Mouse (Mus musculus): Measurements from ENCODE around the gene Tekt5. TPM values are rescaled to one million over a fixed set of nuclear protein-coding genes. Genes with fewer than 3 reads are reported as not detected.

Gene Tekt5
- total RNA-seq, 2 experiments from 2014 or later: 6.3 to 9.6 TPM

GRCm38 (mm10) chr16:10384060-10384497 is 11.2 kb downstream of the Tekt5 start:
- no peak for DNase-seq (ENCODE audit: low spot score in 2 of 2)

GRCm38 (mm10) chr16:10379531-10379930 is 15.8 kb downstream of the Tekt5 start:
- DNase-seq (ENCODE audit: low spot score in 2 of 2): peak in 1 of 2 experiments; percentile 54

GRCm38 (mm10) chr16:10377286-10377685 is 18.0 kb downstream of the Tekt5 start:
- DNase-seq (ENCODE audit: low spot score in 2 of 2): no peak

- peak in 1 of 2 experiments; percentile 42 for DNase-seq (ENCODE audit: low spot score in 2 of 2)
Measured at GRCm38 (mm10) chr16:10374254-10375011, 20.9 kb downstream of the Tekt5 start.

GRCm38 (mm10) chr16:10372372-10372771 is 22.9 kb downstream of the Tekt5 start:
- no peak for DNase-seq (ENCODE audit: low spot score in 2 of 2)

GRCm38 (mm10) chr16:10369996-10370395 is 25.3 kb downstream of the Tekt5 start:
- no peak for DNase-seq (ENCODE audit: low spot score in 2 of 2)

DNA sequence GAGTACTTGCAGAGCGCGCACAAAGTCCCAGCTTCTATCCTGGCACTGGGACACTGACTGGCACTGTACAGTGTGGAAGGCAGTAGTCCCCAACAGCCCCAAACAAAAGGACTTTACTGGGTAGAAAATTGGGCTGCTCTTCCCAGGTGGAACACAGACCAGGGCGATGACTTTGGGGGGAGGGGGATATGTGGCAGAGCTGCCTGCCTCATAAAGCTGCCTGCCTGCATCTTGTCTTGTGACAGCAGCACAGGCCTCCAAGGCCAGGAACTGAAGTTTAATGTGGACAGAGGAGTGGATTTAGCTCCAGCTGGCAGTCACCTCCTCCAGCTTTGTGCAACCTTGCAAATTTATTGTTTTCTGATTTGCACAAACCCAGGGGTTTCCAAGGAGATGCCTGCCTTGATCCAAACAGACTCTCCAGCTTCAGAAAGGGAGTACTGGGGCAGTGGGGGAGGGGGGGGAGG is 25.8 kb downstream of the Tekt5 start:
- peak; percentile 11 to 47 for DNase-seq (ENCODE audit: low spot score in 2 of 2)

GRCm38 (mm10) chr16:10366240-10367217 is 28.8 kb downstream of the Tekt5 start:
- peak; percentile 25 to 39 for DNase-seq (ENCODE audit: low spot score in 2 of 2)

- no peak for DNase-seq (ENCODE audit: low spot score in 2 of 2)
Measured at GRCm38 (mm10) chr16:10365796-10366195, 29.5 kb downstream of the Tekt5 start.

- no peak for DNase-seq (ENCODE audit: low spot score in 2 of 2)
Measured at GRCm38 (mm10) chr16:10363061-10363460, 32.2 kb downstream of the Tekt5 start.

DNA sequence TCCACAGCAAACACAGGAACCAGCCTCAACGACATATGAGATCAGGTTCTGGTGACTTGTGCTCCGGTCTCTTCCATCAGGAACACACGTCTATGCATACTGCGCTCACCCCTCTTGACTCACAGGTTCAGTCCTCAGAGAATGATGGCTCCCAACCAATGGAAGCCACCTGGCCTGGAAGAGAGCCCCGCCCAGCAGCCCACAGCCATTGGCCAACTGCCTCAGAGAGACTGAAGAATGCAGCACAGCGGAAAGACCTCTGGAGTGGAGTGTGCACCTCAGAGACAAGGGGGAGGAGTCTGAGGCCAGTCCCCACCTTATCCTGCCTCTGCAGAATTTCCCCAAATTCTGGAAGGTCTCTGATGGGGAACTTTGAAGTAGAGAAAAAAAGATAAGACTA is 36.0 kb downstream of the Tekt5 start:
- no peak for DNase-seq (ENCODE audit: low spot score in 2 of 2)

DNA sequence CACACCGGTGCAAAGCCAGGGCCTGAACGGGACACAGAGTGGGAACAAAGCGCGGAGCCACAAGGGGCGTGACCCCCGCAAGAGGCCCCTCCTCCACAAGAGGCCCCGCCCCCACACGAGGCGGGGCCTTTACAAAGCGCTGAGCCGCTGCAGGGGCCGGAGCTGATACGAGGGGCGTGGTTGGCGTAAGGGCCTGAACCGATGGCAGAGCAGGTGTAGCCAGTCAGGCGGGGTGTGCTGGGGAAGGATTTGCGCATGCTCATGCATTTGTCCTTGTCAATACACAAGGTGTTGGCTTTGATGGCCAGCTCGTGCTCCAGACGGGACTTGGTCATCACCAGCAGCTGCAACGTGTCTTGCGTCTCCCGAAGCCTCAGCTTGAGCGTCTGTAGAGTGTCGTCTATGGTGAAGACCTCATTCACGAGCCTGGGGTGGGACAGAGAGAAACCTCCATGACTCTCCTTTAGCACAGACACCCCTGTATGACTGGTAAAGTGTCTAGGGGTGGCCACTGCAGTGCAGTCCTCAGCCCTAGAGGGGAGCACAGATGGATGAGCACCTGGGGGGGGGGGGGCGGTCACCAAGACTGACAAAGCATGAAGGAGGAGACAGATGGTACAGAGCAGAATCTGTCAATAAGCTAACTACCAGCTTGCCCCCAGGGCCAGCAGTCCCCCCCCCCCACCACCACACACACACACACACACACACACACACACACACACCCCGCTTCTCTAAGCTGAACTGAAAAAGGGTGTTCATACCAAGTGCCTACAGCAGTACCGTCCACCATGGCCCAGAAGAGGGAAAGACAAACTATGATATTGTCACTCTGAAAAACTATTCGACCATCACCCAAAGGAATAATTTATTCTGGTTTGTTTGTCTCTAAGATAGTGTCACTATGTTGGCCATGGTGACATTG is 37.0 kb downstream of the Tekt5 start:
- no peak for DNase-seq (ENCODE audit: low spot score in 2 of 2)

DNA sequence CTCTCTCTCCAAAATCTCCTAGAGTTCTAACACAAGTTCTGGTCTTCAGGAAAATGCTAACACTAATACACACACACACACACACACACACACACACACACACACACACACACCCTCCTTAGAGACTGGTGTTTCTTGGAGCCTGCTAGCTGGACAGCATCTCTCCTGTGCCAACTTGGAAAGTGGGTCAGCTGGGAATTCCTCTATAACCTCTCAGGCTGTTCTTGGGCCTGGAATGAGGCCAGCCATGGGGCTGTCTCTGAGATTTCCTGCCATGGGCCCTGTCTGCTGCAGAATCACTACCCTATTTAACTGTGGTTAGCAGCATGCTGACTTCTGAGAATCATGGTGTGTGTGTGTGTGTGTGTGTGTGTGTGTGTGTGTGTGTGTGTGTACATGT is 40.3 kb downstream of the Tekt5 start:
- no peak for DNase-seq (ENCODE audit: low spot score in 2 of 2)

GRCm38 (mm10) chr16:10351050-10351636 is 44.1 kb downstream of the Tekt5 start:
- DNase-seq (ENCODE audit: low spot score in 2 of 2): no peak

GRCm38 (mm10) chr16:10349876-10350275 is 45.4 kb downstream of the Tekt5 start:
- no peak for DNase-seq (ENCODE audit: low spot score in 2 of 2)

DNA sequence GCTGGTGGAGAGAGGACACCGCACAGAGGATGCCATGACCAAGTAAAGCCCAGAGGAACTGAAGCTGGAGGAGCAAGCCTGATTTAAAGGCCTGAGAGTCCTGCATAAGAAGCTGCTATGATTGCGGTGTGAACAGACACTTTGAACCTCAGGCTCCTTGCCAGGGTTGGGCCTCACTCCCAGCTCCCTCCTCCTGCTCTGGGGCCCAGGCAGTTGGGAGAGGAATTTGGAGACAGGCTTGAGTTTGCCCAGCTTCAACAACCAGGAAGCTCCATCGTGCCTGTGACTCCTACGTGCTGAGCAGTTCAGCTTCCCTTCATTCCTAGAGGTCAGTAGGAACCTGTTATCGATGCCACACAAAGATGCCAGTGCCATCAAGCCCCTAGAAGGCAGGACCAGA is 45.9 kb downstream of the Tekt5 start:
- no peak for DNase-seq (ENCODE audit: low spot score in 2 of 2)

- no peak for DNase-seq (ENCODE audit: low spot score in 2 of 2)
Measured at GRCm38 (mm10) chr16:10347551-10347950, 47.7 kb downstream of the Tekt5 start.

GRCm38 (mm10) chr16:10341110-10341509 is 54.2 kb downstream of the Tekt5 start:
- DNase-seq (ENCODE audit: low spot score in 2 of 2): no peak

GRCm38 (mm10) chr16:10339930-10340329 is 55.4 kb downstream of the Tekt5 start:
- no peak for DNase-seq (ENCODE audit: low spot score in 2 of 2)

DNA sequence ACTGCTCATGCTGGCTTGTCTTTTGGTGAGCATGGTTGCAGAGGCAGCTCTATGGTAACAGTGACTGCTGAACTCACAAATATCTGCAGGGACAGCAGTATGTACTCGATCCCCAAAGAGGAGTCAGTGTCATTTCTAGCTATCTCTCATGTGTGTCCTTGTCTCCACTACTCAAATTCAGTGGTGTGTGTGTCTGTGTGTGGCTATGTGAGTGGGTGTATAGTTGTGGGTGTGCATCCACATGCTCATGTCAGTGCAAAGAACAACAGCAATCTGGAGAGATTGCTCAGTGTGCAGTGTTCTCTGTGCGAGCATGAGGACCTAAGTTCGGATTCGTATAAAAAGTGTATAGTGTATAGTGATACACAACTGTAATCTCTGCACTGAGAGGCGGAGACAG is 56.7 kb downstream of the Tekt5 start:
- peak; percentile 40 to 84 for DNase-seq (ENCODE audit: low spot score in 2 of 2)
